Mouse (Mus musculus) ES-Bruce4 (cell line): ENCODE data around the gene Adcy4.

Experiments used
- CTCF ChIP-seq: IDR thresholded peaks from one replicate; pipeline ENCODE4 v1.8.1; 2011; ENCODE audit warnings: low read depth, low read length
- EP300 ChIP-seq: IDR thresholded peaks from 2 replicates; pipeline ENCODE4 v1.6.1; 2011; ENCODE audit warnings: low read depth, low read length; ENCODE audit not compliant: insufficient read depth
- POLR2A ChIP-seq: IDR thresholded peaks from one replicate; pipeline ENCODE4 v1.8.1; 2011; ENCODE audit warnings: low read length; ENCODE audit not compliant: insufficient read depth

- TF ChIP-seq CTCF (no peak), EP300 (no peak), POLR2A (no peak)
Measured at GRCm38 (mm10) chr14:55779656-55780055, 4.2 kb downstream of the Adcy4 start.
